Mouse (Mus musculus): ENCODE measurements around the gene Nol11.

GRCm38 (mm10) chr11:107154431-107154830 is 34.8 kb downstream of the Nol11 start:
- TF ChIP-seq SMC3 (IDR thresholded peaks at IDR 0.05; ENCODE audit: low read depth, low read length) (no peak), E2F4 (IDR thresholded peaks at IDR 0.05; ENCODE audit: insufficient replicate concordance, low read depth, low read length) (no peak), SIN3A (IDR thresholded peaks at IDR 0.05; ENCODE audit: low read length) (no peak), EP300 (IDR thresholded peaks at IDR 0.05; ENCODE audit: low read length) (no peak), CTCF (conservative IDR thresholded peaks at IDR 0.05 in 1 of 2, IDR thresholded peaks at IDR 0.05 in 1 of 2; ENCODE audit: low read depth in 2 of 2, low read length in 2 of 2) (no peak)
